Comparison of ENCODE assay signal across 7 mouse cellular contexts in genomic region chrX:8096068-8096786, GRCm38 (mm10). TPM values are rescaled to one million over a fixed set of nuclear protein-coding genes. Genes with fewer than 3 reads are reported as not detected.
A peak's percentile ranks its signal among the peaks of the same experiment; 100 is the strongest.
DNase-seq lines count a peak whose midpoint lies in the region; ATAC-seq and TF ChIP-seq lines count a peak whose summit lies in the region.
"Not testable (repeated sequence)": the region's sequence is repeated elsewhere in the genome, so short reads cannot be mapped to it uniquely, and the experiment has no call there.

No protein-coding gene starts in this region.

- H3K9me3 ChIP-seq in forebrain, embryonic 11.5 days (ENCODE audit: control insufficient read depth, low read length); heart, embryonic 13.5 days; limb, embryonic 13.5 days; midbrain, embryonic 11.5 days (ENCODE audit: control insufficient read depth, low read length): not testable (repeated sequence)

- peak; percentile 0 for DNase-seq in brain, embryonic 14.5 days (ENCODE audit: low read depth)
- DNase-seq in forebrain, embryonic 11.5 days (ENCODE audit: low spot score); midbrain, embryonic 11.5 days (ENCODE audit: low spot score, missing footprints): not testable (repeated sequence)
- DNase-seq in kidney, adult 9 months: peak; percentile 81

- not testable (repeated sequence) for H3K27me3 ChIP-seq in forebrain, embryonic 11.5 days (ENCODE audit: control insufficient read depth, insufficient read depth, low read length); heart, embryonic 13.5 days (replicated peaks); limb, embryonic 13.5 days; midbrain, embryonic 11.5 days (ENCODE audit: control insufficient read depth, insufficient read depth, low read length); small intestine, adult 2 months (ENCODE audit: control insufficient read depth, insufficient read depth, low read length)

- not testable (repeated sequence) for TF ChIP-seq POLR2A in brain, embryonic 14.5 days (IDR thresholded peaks at IDR 0.05; ENCODE audit: borderline replicate concordance, extremely low read depth, insufficient read depth, insufficient read length, poor library complexity, severe bottlenecking); small intestine, adult 2 months (IDR thresholded peaks at IDR 0.05; ENCODE audit: low read depth, low read length)

- TF ChIP-seq CTCF in brain, embryonic 14.5 days (IDR thresholded peaks at IDR 0.05; ENCODE audit: borderline replicate concordance, extremely low read depth, insufficient read depth, insufficient read length); small intestine, adult 2 months (IDR thresholded peaks at IDR 0.05; ENCODE audit: extremely low read depth, insufficient read length, insufficient replicate concordance, low read depth, low read length): not testable (repeated sequence)

- peak overlapping the region; percentile 3; the same call in 1 of the 2 replicates for H3K9ac ChIP-seq in forebrain, embryonic 11.5 days (ENCODE audit: low read length)
- H3K9ac ChIP-seq in heart, embryonic 13.5 days: peak overlapping the region; percentile 71; the same call in 1 of the 2 replicates
- H3K9ac ChIP-seq in limb, embryonic 13.5 days: not testable (repeated sequence)
- peak overlapping the region; percentile 38; the same call in 1 of the 2 replicates for H3K9ac ChIP-seq in midbrain, embryonic 11.5 days (ENCODE audit: low read length)

- WGBS in forebrain, embryonic 11.5 days: 37% methylated on average over 11 of the region's 48 CpGs
- WGBS in heart, embryonic 13.5 days: 14% methylated on average over 5 of the region's 48 CpGs
- WGBS in limb, embryonic 13.5 days: 13% methylated on average over 12 of the region's 48 CpGs
- 22% methylated on average over 22 of the region's 48 CpGs for WGBS in midbrain, embryonic 11.5 days
- 6% methylated on average over 29 of the region's 48 CpGs for WGBS in small intestine, adult 2 months

- H3K4me1 ChIP-seq in forebrain, embryonic 11.5 days (replicated peaks; ENCODE audit: control insufficient read depth, insufficient read depth, low read length); heart, embryonic 13.5 days; limb, embryonic 13.5 days; midbrain, embryonic 11.5 days (ENCODE audit: control insufficient read depth, insufficient read depth, low read length); small intestine, adult 2 months (ENCODE audit: control insufficient read depth, insufficient read depth, insufficient read length, low read length): not testable (repeated sequence)

- ATAC-seq in forebrain, embryonic 11.5 days (replicated peaks; ENCODE audit: low FRiP score): peak; percentile 92
- ATAC-seq in heart, embryonic 13.5 days (ENCODE audit: extremely low read depth, insufficient number of reproducible peaks, low FRiP score, low TSS enrichment): peak; percentile 91
- ATAC-seq in limb, embryonic 13.5 days (ENCODE audit: low FRiP score, low read depth): peak; percentile 91
- peak; percentile 90 for ATAC-seq in midbrain, embryonic 11.5 days (ENCODE audit: low FRiP score)

- peak overlapping the region; percentile 20; the same call in 1 of the 2 replicates for H3K4me3 ChIP-seq in forebrain, embryonic 11.5 days (ENCODE audit: low read depth, low read length)
- H3K4me3 ChIP-seq in heart, embryonic 13.5 days: peak overlapping the region; percentile 42
- H3K4me3 ChIP-seq in limb, embryonic 13.5 days: peak overlapping the region; percentile 31
- peak overlapping the region; percentile 15; the same call in 1 of the 2 replicates for H3K4me3 ChIP-seq in midbrain, embryonic 11.5 days (ENCODE audit: low read depth, low read length)
- H3K4me3 ChIP-seq in small intestine, adult 2 months (ENCODE audit: low read depth, low read length): peak overlapping the region; percentile 54

- not testable (repeated sequence) for H3K27ac ChIP-seq in forebrain, embryonic 11.5 days (ENCODE audit: low read depth, low read length); heart, embryonic 13.5 days (replicated peaks); limb, embryonic 13.5 days; midbrain, embryonic 11.5 days (ENCODE audit: low read depth, low read length)
- peak overlapping the region; percentile 83 for H3K27ac ChIP-seq in small intestine, adult 2 months (ENCODE audit: insufficient read depth, low read depth, low read length)

- peak overlapping the region; percentile 37; the same call in 1 of the 2 replicates for H3K4me2 ChIP-seq in forebrain, embryonic 11.5 days (ENCODE audit: low read depth, low read length, severe bottlenecking)
- peak overlapping the region; percentile 64 for H3K4me2 ChIP-seq in heart, embryonic 13.5 days
- peak overlapping the region; percentile 49 for H3K4me2 ChIP-seq in limb, embryonic 13.5 days (replicated peaks)
- H3K4me2 ChIP-seq in midbrain, embryonic 11.5 days: peak overlapping the region; percentile 38

- not testable (repeated sequence) for H3K36me3 ChIP-seq in forebrain, embryonic 11.5 days (ENCODE audit: control insufficient read depth, insufficient read depth, low read length); heart, embryonic 13.5 days; limb, embryonic 13.5 days; midbrain, embryonic 11.5 days (ENCODE audit: control insufficient read depth, insufficient read depth, low read length); small intestine, adult 2 months (ENCODE audit: control insufficient read depth, insufficient read depth, low read length)

RNA-seq across cellular contexts. Expression of gene Was, which starts 5.9 kb away (rescaled TPM):
- 0.52 and 1.00 TPM in 2 replicates for polyA plus RNA-seq in brain, embryonic 14.5 days (2012; rRNA removed)
- polyA plus RNA-seq in forebrain, embryonic 11.5 days (2014; fragmentation: Nextera tagmentation; extraction: Ambion mirVana): 0.12 and 0.51 TPM in 2 replicates
- 0.24 and 0.33 TPM in 2 replicates for polyA plus RNA-seq in heart, embryonic 13.5 days (2015; fragmentation: Nextera tagmentation; extraction: Ambion mirVana)
- 0.15 and 0.40 TPM in 2 replicates for polyA plus RNA-seq in limb, embryonic 13.5 days (2015; fragmentation: Nextera tagmentation; extraction: Ambion mirVana)
- polyA plus RNA-seq in midbrain, embryonic 11.5 days (2014; fragmentation: Nextera tagmentation; extraction: Ambion mirVana): 0.26 and 0.34 TPM in 2 replicates
- polyA plus RNA-seq in small intestine, adult 2 months (2012; rRNA removed): 2.9 and 6.0 TPM in 2 replicates

RNA-seq across cellular contexts. Expression of gene Suv39h1, which starts 21.7 kb away (rescaled TPM):
- 46.5 and 56.7 TPM in 2 replicates for polyA plus RNA-seq in brain, embryonic 14.5 days (2012; rRNA removed)
- 96.1 and 99.7 TPM in 2 replicates for polyA plus RNA-seq in forebrain, embryonic 11.5 days (2014; fragmentation: Nextera tagmentation; extraction: Ambion mirVana)
- polyA plus RNA-seq in heart, embryonic 13.5 days (2015; fragmentation: Nextera tagmentation; extraction: Ambion mirVana): 34.4 and 34.9 TPM in 2 replicates
- 67.8 and 69.3 TPM in 2 replicates for polyA plus RNA-seq in limb, embryonic 13.5 days (2015; fragmentation: Nextera tagmentation; extraction: Ambion mirVana)
- 80.8 and 82.6 TPM in 2 replicates for polyA plus RNA-seq in midbrain, embryonic 11.5 days (2014; fragmentation: Nextera tagmentation; extraction: Ambion mirVana)
- polyA plus RNA-seq in small intestine, adult 2 months (2012; rRNA removed): 4.5 and 9.2 TPM in 2 replicates

RNA-seq across cellular contexts. Expression of gene Wdr13, which starts 36.5 kb away (rescaled TPM):
- polyA plus RNA-seq in brain, embryonic 14.5 days (2012; rRNA removed): 235 and 257 TPM in 2 replicates
- polyA plus RNA-seq in forebrain, embryonic 11.5 days (2014; fragmentation: Nextera tagmentation; extraction: Ambion mirVana): 26.6 and 27.4 TPM in 2 replicates
- 20.9 and 22.8 TPM in 2 replicates for polyA plus RNA-seq in heart, embryonic 13.5 days (2015; fragmentation: Nextera tagmentation; extraction: Ambion mirVana)
- polyA plus RNA-seq in limb, embryonic 13.5 days (2015; fragmentation: Nextera tagmentation; extraction: Ambion mirVana): 20.1 TPM in 2 replicates
- 21.9 and 23.4 TPM in 2 replicates for polyA plus RNA-seq in midbrain, embryonic 11.5 days (2014; fragmentation: Nextera tagmentation; extraction: Ambion mirVana)
- polyA plus RNA-seq in small intestine, adult 2 months (2012; rRNA removed): 81.7 and 93.0 TPM in 2 replicates

RNA-seq across cellular contexts. Expression of gene Rbm3, which starts 49.5 kb away (rescaled TPM):
- 336 and 439 TPM in 2 replicates for polyA plus RNA-seq in brain, embryonic 14.5 days (2012; rRNA removed)
- 466 and 494 TPM in 2 replicates for polyA plus RNA-seq in forebrain, embryonic 11.5 days (2014; fragmentation: Nextera tagmentation; extraction: Ambion mirVana)
- 323 and 335 TPM in 2 replicates for polyA plus RNA-seq in heart, embryonic 13.5 days (2015; fragmentation: Nextera tagmentation; extraction: Ambion mirVana)
- polyA plus RNA-seq in limb, embryonic 13.5 days (2015; fragmentation: Nextera tagmentation; extraction: Ambion mirVana): 482 and 551 TPM in 2 replicates
- 439 and 458 TPM in 2 replicates for polyA plus RNA-seq in midbrain, embryonic 11.5 days (2014; fragmentation: Nextera tagmentation; extraction: Ambion mirVana)
- 22.2 and 31.7 TPM in 2 replicates for polyA plus RNA-seq in small intestine, adult 2 months (2012; rRNA removed)
